Mouse (Mus musculus): Measurements from ENCODE around the gene Cd300lg. TPM values are rescaled to one million over a fixed set of nuclear protein-coding genes. Genes with fewer than 3 reads are reported as not detected.

Gene Cd300lg
- polyA plus RNA-seq, 1 experiment = not detected

GRCm38 (mm10) chr11:101999466-101999865 lies 41.8 kb upstream of the Cd300lg start:
- Histone ChIP-seq H3K4me1 (ENCODE audit: control insufficient read depth, insufficient read depth, low read length) (no peaks in the 10 kb centered on the region), H3K9ac (ENCODE audit: low read depth, poor library complexity, severe bottlenecking) (no peak overlapping the region), H3K27me3 (ENCODE audit: control insufficient read depth, insufficient read depth, low read length, poor library complexity, severe bottlenecking) (no peaks in the 10 kb centered on the region), H3K9me3 (replicated peaks; ENCODE audit: control insufficient read depth, insufficient read depth, low read length, poor library complexity, severe bottlenecking) (no peaks in the 10 kb centered on the region), H3K36me3 (ENCODE audit: control insufficient read depth, insufficient read depth, low read length, poor library complexity, severe bottlenecking) (no peaks in the 10 kb centered on the region), H3K4me3 (ENCODE audit: low read depth, low read length) (no peak overlapping the region), H3K27ac (ENCODE audit: insufficient read depth, low read length) (no peak overlapping the region)
- TF ChIP-seq EP300 (IDR thresholded peaks at IDR 0.05; ENCODE audit: insufficient read depth, low read depth, low read length) (no peak), POLR2A (IDR thresholded peaks at IDR 0.05; ENCODE audit: insufficient read depth, low read length) (no peak), CTCF (IDR thresholded peaks at IDR 0.05; ENCODE audit: low read depth, low read length) (no peak)

DNA sequence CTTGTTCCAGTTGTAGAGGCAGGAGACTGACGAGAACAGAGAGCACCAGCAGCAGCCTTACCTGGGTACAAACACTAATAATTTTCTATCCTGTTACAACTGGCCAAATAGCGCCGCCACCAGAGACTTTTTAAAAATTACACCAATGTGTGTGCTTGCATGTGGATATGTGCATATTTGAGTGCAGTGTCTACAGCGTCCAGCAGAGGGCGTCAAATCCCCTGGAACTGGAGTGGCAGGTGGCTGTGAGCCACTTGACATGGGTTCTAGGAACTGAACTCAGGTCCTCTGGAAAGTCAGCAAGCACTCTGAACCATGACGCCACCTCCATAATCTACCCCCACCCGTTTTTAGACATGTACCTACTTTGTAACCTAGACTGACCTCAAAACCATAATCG lies 37.1 kb upstream of the Cd300lg start:
- no peak overlapping the region for H3K27ac ChIP-seq (ENCODE audit: insufficient read depth, low read length)
- no peaks in the 10 kb centered on the region for H3K9me3 ChIP-seq (replicated peaks; ENCODE audit: control insufficient read depth, insufficient read depth, low read length, poor library complexity, severe bottlenecking)
- H3K27me3 ChIP-seq (ENCODE audit: control insufficient read depth, insufficient read depth, low read length, poor library complexity, severe bottlenecking) = no peaks in the 10 kb centered on the region
- no peaks in the 10 kb centered on the region for H3K36me3 ChIP-seq (ENCODE audit: control insufficient read depth, insufficient read depth, low read length, poor library complexity, severe bottlenecking)
- no peaks in the 10 kb centered on the region for H3K4me1 ChIP-seq (ENCODE audit: control insufficient read depth, insufficient read depth, low read length)
- TF ChIP-seq POLR2A (IDR thresholded peaks at IDR 0.05; ENCODE audit: insufficient read depth, low read length) (no peak), EP300 (IDR thresholded peaks at IDR 0.05; ENCODE audit: insufficient read depth, low read depth, low read length) (no peak), CTCF (IDR thresholded peaks at IDR 0.05; ENCODE audit: low read depth, low read length) (peak; percentile 68)
- no peak overlapping the region for H3K9ac ChIP-seq (ENCODE audit: low read depth, poor library complexity, severe bottlenecking)
- no peak overlapping the region for H3K4me3 ChIP-seq (ENCODE audit: low read depth, low read length)

- TF ChIP-seq EP300 (IDR thresholded peaks at IDR 0.05; ENCODE audit: insufficient read depth, low read depth, low read length) (no peak), POLR2A (IDR thresholded peaks at IDR 0.05; ENCODE audit: insufficient read depth, low read length) (no peak), CTCF (IDR thresholded peaks at IDR 0.05; ENCODE audit: low read depth, low read length) (no peak)
- no peak overlapping the region for H3K4me3 ChIP-seq (ENCODE audit: low read depth, low read length)
- H3K27me3 ChIP-seq (ENCODE audit: control insufficient read depth, insufficient read depth, low read length, poor library complexity, severe bottlenecking) = no peaks in the 10 kb centered on the region
- no peak overlapping the region for H3K9ac ChIP-seq (ENCODE audit: low read depth, poor library complexity, severe bottlenecking)
- H3K9me3 ChIP-seq (replicated peaks; ENCODE audit: control insufficient read depth, insufficient read depth, low read length, poor library complexity, severe bottlenecking) = no peaks in the 10 kb centered on the region
- no peaks in the 10 kb centered on the region for H3K36me3 ChIP-seq (ENCODE audit: control insufficient read depth, insufficient read depth, low read length, poor library complexity, severe bottlenecking)
- no peak overlapping the region for H3K27ac ChIP-seq (ENCODE audit: insufficient read depth, low read length)
- no peaks in the 10 kb centered on the region for H3K4me1 ChIP-seq (ENCODE audit: control insufficient read depth, insufficient read depth, low read length)
Measured at GRCm38 (mm10) chr11:102006271-102006670, 35.0 kb upstream of the Cd300lg start.

- H3K27me3 ChIP-seq (ENCODE audit: control insufficient read depth, insufficient read depth, low read length, poor library complexity, severe bottlenecking) = no peaks in the 10 kb centered on the region
- no peak overlapping the region for H3K9ac ChIP-seq (ENCODE audit: low read depth, poor library complexity, severe bottlenecking)
- no peak for TF ChIP-seq CTCF (IDR thresholded peaks at IDR 0.05; ENCODE audit: low read depth, low read length)
- H3K9me3 ChIP-seq (replicated peaks; ENCODE audit: control insufficient read depth, insufficient read depth, low read length, poor library complexity, severe bottlenecking) = no peaks in the 10 kb centered on the region
- H3K4me3 ChIP-seq (ENCODE audit: low read depth, low read length) = no peak overlapping the region
- H3K27ac ChIP-seq (ENCODE audit: insufficient read depth, low read length) = no peak overlapping the region
- no peaks in the 10 kb centered on the region for H3K4me1 ChIP-seq (ENCODE audit: control insufficient read depth, insufficient read depth, low read length)
- H3K36me3 ChIP-seq (ENCODE audit: control insufficient read depth, insufficient read depth, low read length, poor library complexity, severe bottlenecking) = no peaks in the 10 kb centered on the region
Measured at GRCm38 (mm10) chr11:102006688-102007087, 34.6 kb upstream of the Cd300lg start.

DNA sequence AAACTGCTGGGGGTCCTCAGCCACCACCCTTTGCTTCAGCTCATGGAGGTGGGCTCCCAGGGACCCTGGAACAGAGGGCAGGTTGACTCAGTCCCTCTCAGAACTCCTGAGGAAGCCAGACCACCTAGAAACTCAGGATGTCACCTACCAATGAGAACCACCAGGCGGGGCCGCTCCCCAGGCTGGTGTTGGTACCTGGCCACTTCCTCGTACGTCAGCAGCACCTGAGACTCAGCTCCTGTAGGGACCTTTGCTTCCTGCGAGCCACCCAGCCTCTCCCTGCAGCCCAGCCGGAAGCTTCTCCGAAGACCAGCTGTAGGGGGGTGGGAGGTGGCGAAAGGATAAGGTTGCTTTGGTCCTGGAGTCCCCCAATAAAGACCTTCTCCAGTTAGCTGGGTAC lies 32.9 kb upstream of the Cd300lg start:
- H3K9ac ChIP-seq (ENCODE audit: low read depth, poor library complexity, severe bottlenecking) = no peak overlapping the region
- H3K27me3 ChIP-seq (ENCODE audit: control insufficient read depth, insufficient read depth, low read length, poor library complexity, severe bottlenecking) = no peaks in the 10 kb centered on the region
- no peaks in the 10 kb centered on the region for H3K4me1 ChIP-seq (ENCODE audit: control insufficient read depth, insufficient read depth, low read length)
- no peak overlapping the region for H3K27ac ChIP-seq (ENCODE audit: insufficient read depth, low read length)
- H3K9me3 ChIP-seq (replicated peaks; ENCODE audit: control insufficient read depth, insufficient read depth, low read length, poor library complexity, severe bottlenecking) = no peaks in the 10 kb centered on the region
- no peak for TF ChIP-seq POLR2A (IDR thresholded peaks at IDR 0.05; ENCODE audit: insufficient read depth, low read length)
- TF ChIP-seq CTCF (IDR thresholded peaks at IDR 0.05; ENCODE audit: low read depth, low read length) = no peak
- TF ChIP-seq EP300 (IDR thresholded peaks at IDR 0.05; ENCODE audit: insufficient read depth, low read depth, low read length) = no peak
- H3K4me3 ChIP-seq (ENCODE audit: low read depth, low read length) = no peak overlapping the region
- H3K36me3 ChIP-seq (ENCODE audit: control insufficient read depth, insufficient read depth, low read length, poor library complexity, severe bottlenecking) = no peaks in the 10 kb centered on the region

DNA sequence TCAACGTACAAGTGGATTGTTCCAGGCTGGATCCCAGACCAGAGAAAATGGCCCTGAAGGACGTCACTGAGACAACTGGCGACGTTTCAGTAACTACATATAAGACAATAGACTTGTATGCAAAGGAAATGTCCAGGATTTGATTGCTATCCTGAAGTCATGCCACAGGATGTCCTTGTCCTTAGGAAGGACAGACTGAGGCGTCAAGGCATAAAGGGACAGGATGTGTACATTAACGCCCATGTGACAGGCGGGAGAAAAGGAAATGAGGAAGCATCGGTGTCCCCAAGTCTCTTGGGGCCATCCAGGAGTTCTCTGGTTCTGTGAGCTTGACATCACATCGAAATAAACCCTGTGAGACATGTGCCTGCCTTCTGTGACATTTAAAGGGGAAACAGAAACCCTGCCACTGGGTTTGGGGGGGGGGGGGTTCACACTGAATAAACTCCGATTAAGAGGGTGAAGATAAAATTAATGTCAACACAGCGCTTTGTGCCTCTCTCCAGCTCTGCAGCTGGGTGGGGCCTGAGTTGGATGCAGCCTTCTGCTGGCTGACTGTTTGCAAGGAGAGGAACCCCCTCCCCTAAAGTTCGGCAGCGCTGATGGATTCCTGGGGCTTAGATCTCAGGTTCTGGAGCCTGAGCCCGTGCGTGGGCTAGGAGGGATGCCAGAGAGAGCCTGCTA lies 32.2 kb upstream of the Cd300lg start:
- TF ChIP-seq EP300 (IDR thresholded peaks at IDR 0.05; ENCODE audit: insufficient read depth, low read depth, low read length) = no peak
- no peak for TF ChIP-seq POLR2A (IDR thresholded peaks at IDR 0.05; ENCODE audit: insufficient read depth, low read length)
- TF ChIP-seq CTCF (IDR thresholded peaks at IDR 0.05; ENCODE audit: low read depth, low read length) = no peak
- Histone ChIP-seq H3K36me3 (ENCODE audit: control insufficient read depth, insufficient read depth, low read length, poor library complexity, severe bottlenecking) (no peaks in the 10 kb centered on the region), H3K27ac (ENCODE audit: insufficient read depth, low read length) (no peak overlapping the region)

More for the DNA sequence above, 32.2 kb upstream of the Cd300lg start:
- H3K9me3 ChIP-seq (replicated peaks; ENCODE audit: control insufficient read depth, insufficient read depth, low read length, poor library complexity, severe bottlenecking) = no peaks in the 10 kb centered on the region
- H3K27me3 ChIP-seq (ENCODE audit: control insufficient read depth, insufficient read depth, low read length, poor library complexity, severe bottlenecking) = no peaks in the 10 kb centered on the region
- no peak overlapping the region for H3K4me3 ChIP-seq (ENCODE audit: low read depth, low read length)
- H3K4me1 ChIP-seq (ENCODE audit: control insufficient read depth, insufficient read depth, low read length) = no peaks in the 10 kb centered on the region
- no peak overlapping the region for H3K9ac ChIP-seq (ENCODE audit: low read depth, poor library complexity, severe bottlenecking)

Measured in ES-Bruce4 (cell line).